Mouse (Mus musculus) intestine, embryonic 14.5 days (tissue): Measurements from ENCODE around the gene Itga2b. TPM values are rescaled to one million over a fixed set of nuclear protein-coding genes. Genes with fewer than 3 reads are reported as not detected.

Experiments used
- ATAC-seq: fragments of 200-750 bp; cut with Nextera tagmentation; replicated peaks from 2 replicates; pipeline ENCODE4 v1.8.0; 2017; ENCODE audit warnings: low read depth, moderate number of reproducible peaks, moderate TSS enrichment, moderate library complexity; ENCODE audit not compliant: low FRiP score, low TSS enrichment
- DNase-seq: peaks from one replicate; pipeline ENCODE4 v3.0.0-alpha.2; 2018; ENCODE audit warnings: low spot score
- H3K27ac ChIP-seq: fragments of 300-500 bp; sonication (generic); 2 replicates; pipeline ENCODE4 v1.5.1; 2014; ENCODE audit warnings: low read depth, mild to moderate bottlenecking, control low read depth
- H3K27me3 ChIP-seq: fragments of 300-500 bp; sonication (generic); replicated peaks from 2 replicates; pipeline ENCODE4 v1.6.1; 2014; ENCODE audit warnings: low read length, control low read depth; ENCODE audit not compliant: control insufficient read depth, insufficient read depth
- H3K36me3 ChIP-seq: fragments of 300-500 bp; sonication (generic); 2 replicates; pipeline ENCODE4 v1.6.1; 2014; ENCODE audit warnings: low read length, control low read depth; ENCODE audit not compliant: control insufficient read depth, insufficient read depth
- H3K4me1 ChIP-seq: fragments of 300-500 bp; sonication (generic); replicated peaks from 2 replicates; pipeline ENCODE4 v1.6.1; 2014; ENCODE audit warnings: low read length, control low read depth, mixed read lengths; ENCODE audit not compliant: control insufficient read depth, insufficient read depth
- H3K4me2 ChIP-seq: fragments of 300-500 bp; sonication (generic); 2 replicates; pipeline ENCODE4 v1.6.1; 2014; ENCODE audit warnings: low read length
- H3K4me3 ChIP-seq: fragments of 300-500 bp; sonication (generic); 2 replicates; pipeline ENCODE4 v1.5.1; 2014; ENCODE audit warnings: low read depth, low read length, control low read depth, mixed read lengths
- H3K9ac ChIP-seq: fragments of 300-500 bp; sonication (generic); 2 replicates; pipeline ENCODE4 v1.6.1; 2014; ENCODE audit warnings: mild to moderate bottlenecking, low read length
- H3K9me3 ChIP-seq: fragments of 300-500 bp; sonication (generic); 2 replicates; pipeline ENCODE4 v1.6.1; 2016; ENCODE audit warnings: low read length, control low read depth; ENCODE audit not compliant: control insufficient read depth
- WGBS: fragments of 180-500 bp; shearing (Covaris S2); extraction: QIAGEN DNeasy Blood & Tissue Kit; methylation state at CpG from one replicate; pipeline ENCODE4 v1.1.7; 2014; 5-methylcytosine and 5-hydroxymethylcytosine counted together
- polyA plus RNA-seq: library from polyadenylated mRNA; unstranded; fragments of >200 nt; fragmentation: Nextera tagmentation; extraction: Ambion mirVana; gene quantifications from 2 replicates; pipeline ENCODE4 v1.2.1, GENCODE M21; 2014

The Itga2b gene
- polyA plus RNA-seq, 1 experiment from 2014 or later: 6.4 TPM

- H3K27me3 ChIP-seq: peaks cover 4% of the 10 kb centered on the region; the same call in 1 of the 2 replicates
- no peak overlapping the region for H3K9ac ChIP-seq
- 13% methylated on average over 8 of the region's 8 CpGs for WGBS
- no peak overlapping the region for H3K4me2 ChIP-seq
- DNase-seq: no peak
- no peaks in the 10 kb centered on the region for H3K9me3 ChIP-seq
- H3K27ac ChIP-seq: no peak overlapping the region
- H3K4me1 ChIP-seq: peaks cover 37% of the 10 kb centered on the region
- H3K4me3 ChIP-seq: no peak overlapping the region
- no peak for ATAC-seq
- no peaks in the 10 kb centered on the region for H3K36me3 ChIP-seq
Observed at GRCm38 (mm10) chr11:102448327-102448726, 21.6 kb downstream of the Itga2b start.

DNA sequence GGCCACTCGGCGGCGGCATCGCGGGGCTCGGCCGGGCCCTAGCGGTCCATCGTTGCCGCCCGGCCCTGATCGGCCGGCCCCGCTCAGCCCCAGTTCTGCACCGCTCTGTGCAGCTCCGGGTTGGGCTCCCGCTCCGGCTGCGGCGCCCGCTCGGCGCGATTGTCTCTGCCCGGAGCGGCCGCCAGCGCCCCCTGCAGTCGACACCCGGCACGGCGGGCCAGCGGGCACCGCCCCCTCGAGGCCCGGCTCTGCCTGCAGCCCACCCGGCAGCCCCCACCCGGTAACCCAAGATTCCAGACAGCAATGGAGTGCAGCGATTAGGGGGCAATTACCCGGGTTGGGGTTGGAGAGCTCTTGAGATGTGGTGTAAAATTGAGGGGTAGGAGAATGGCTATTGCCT, 22.4 kb downstream of the Itga2b start, which contains the start of gene Fam171a2:
Fam171a2 (minus strand) TSS at position 186 of the 400 bp plus-strand sequence.
- peak; percentile 95 for DNase-seq
- peaks cover 2% of the 10 kb centered on the region; the same call in 1 of the 2 replicates for H3K36me3 ChIP-seq
- H3K4me3 ChIP-seq: peak within 1 kb of the TSS; percentile 86
- H3K9ac ChIP-seq: peak within 1 kb of the TSS; percentile 94
- H3K4me1 ChIP-seq: peaks cover 37% of the 10 kb centered on the region
- H3K9me3 ChIP-seq: no peaks in the 10 kb centered on the region
- H3K4me2 ChIP-seq: peak within 1 kb of the TSS; percentile 75
- peaks cover 4% of the 10 kb centered on the region; the same call in 1 of the 2 replicates for H3K27me3 ChIP-seq
- peak; percentile 72; the same call in 1 of the 2 replicates for ATAC-seq
- 0% methylated on average over 33 of the region's 40 CpGs for WGBS
- H3K27ac ChIP-seq: peak within 1 kb of the TSS; percentile 90

DNA sequence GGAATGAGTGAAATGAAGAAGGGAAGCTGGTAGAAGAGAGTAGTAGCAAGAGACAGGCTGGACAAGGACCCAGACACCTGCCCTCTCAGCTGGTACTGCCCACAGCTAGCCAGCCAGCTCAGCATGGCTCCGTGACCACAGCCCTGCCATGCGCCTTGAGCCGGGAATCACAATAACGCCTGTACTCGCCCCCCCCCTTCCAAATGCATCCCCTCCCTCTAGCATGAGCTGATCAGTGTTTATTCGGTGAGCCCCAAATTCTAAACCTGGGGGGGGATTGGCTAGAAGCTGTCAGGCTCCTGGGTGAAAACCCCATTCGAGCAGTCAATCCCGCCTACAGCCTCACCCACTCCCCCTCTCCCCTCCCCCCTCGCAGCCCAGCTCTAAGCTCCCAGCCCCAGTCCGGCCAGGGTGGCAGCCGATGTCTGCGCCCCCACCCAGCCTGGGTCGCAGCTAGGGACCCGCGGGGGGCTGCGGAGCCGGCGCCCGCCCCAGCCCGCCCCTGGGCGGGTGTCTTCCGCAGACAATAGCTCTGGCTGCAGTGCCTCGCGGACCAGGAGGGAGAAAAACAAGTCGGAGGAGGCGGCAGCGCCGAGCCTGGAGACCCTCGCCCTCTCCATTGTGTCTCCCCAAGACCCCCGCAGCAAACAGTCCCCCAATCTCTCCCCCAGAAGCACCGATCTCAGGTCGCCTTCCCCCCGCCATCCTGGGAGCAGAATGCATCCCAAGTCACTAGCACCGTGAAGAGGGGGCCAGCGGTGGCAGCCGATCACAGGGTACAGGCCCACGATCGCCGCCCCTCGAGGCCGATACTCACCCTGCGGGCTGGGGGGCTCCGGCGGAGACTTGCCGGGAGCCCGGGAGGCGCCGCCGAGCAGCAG, 23.1 kb downstream of the Itga2b start:
- H3K36me3 ChIP-seq: peaks cover 9% of the 10 kb centered on the region; the same call in 1 of the 2 replicates
- peak overlapping the region; percentile 75 for H3K4me2 ChIP-seq
- H3K4me3 ChIP-seq: peak overlapping the region; percentile 86
- peak overlapping the region; percentile 90 for H3K27ac ChIP-seq
- 2% methylated on average over 47 of the region's 49 CpGs for WGBS
- peak overlapping the region; percentile 94 for H3K9ac ChIP-seq
- H3K27me3 ChIP-seq: peaks cover 4% of the 10 kb centered on the region; the same call in 1 of the 2 replicates
- peaks cover 37% of the 10 kb centered on the region for H3K4me1 ChIP-seq
- DNase-seq: peak; percentile 83
- H3K9me3 ChIP-seq: no peaks in the 10 kb centered on the region
- peak; percentile 48 for ATAC-seq

- Histone ChIP-seq H3K4me3 (peak overlapping the region; percentile 86), H3K9me3 (no peaks in the 10 kb centered on the region), H3K4me2 (peak overlapping the region; percentile 75), H3K4me1 (peaks cover 37% of the 10 kb centered on the region), H3K27ac (peak overlapping the region; percentile 90), H3K9ac (peak overlapping the region; percentile 94; the same call in 1 of the 2 replicates), H3K27me3 (peaks cover 4% of the 10 kb centered on the region; the same call in 1 of the 2 replicates), H3K36me3 (peaks cover 17% of the 10 kb centered on the region; the same call in 1 of the 2 replicates)
- DNase-seq: no peak
- 17% methylated on average over 7 of the region's 7 CpGs for WGBS
- peak; percentile 33 for ATAC-seq
Observed at GRCm38 (mm10) chr11:102445891-102446361, 24.0 kb downstream of the Itga2b start.

DNA sequence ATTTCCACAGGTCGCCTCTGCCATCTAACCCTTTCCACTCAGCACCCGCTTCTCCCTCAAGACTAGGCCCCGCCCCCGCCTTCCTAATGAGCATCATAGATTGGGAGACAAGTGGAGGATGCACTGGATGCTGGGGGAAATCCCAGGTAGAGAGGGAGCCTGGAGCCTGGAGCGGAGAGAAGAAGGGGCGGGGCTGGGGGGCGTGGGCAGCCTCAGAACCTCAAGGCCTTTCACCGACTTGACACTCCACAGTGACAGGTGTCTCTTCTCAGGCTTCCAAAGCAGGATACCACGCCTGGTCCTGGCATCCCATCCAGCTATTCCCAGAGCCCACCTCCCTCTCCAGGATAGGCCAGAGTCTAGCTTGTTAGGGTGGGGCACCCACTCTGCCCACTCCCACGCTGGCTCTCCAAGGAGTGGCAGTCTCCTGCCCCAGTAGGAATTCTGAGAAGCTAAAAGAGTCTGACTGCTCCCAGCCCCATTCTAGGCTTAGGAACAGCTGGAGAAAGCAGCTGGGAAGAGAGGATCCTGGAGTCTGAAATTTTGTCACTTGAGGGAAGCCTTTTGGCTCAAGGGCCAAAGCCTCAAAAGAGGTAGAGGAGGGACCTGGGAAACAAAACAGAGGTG, 24.5 kb downstream of the Itga2b start:
- no peak overlapping the region for H3K9ac ChIP-seq
- H3K4me1 ChIP-seq: peaks cover 37% of the 10 kb centered on the region
- H3K27me3 ChIP-seq: peaks cover 4% of the 10 kb centered on the region; the same call in 1 of the 2 replicates
- DNase-seq: peak; percentile 83
- peak overlapping the region; percentile 75 for H3K4me2 ChIP-seq
- peak overlapping the region; percentile 90 for H3K27ac ChIP-seq
- WGBS: 13% methylated on average over 10 of the region's 10 CpGs
- peaks cover 20% of the 10 kb centered on the region; the same call in 1 of the 2 replicates for H3K36me3 ChIP-seq
- ATAC-seq: peak; percentile 48
- H3K4me3 ChIP-seq: peak overlapping the region; percentile 86; the same call in 1 of the 2 replicates
- no peaks in the 10 kb centered on the region for H3K9me3 ChIP-seq

DNA sequence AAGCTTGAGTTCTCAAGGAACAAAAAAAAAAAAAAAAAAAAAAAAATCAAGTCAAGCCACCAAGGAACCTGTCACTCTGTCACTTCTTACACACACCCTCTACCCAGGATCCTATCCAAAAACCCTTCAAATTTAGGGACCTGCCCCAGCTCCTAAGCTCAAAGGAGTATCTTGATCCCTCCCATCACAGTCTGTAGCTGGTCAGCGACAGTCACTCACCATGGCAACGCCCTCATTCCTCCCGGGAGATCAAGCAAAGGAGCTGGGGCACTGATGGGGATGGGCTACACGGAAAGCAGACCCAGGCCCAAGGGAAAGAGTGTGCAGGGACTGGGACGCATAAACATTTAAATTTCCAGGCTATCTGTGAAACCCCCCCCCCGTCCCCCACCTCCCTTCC, 25.1 kb downstream of the Itga2b start:
- no peak overlapping the region; the same call in 1 of the 2 replicates for H3K27ac ChIP-seq
- H3K36me3 ChIP-seq: peaks cover 26% of the 10 kb centered on the region
- H3K4me1 ChIP-seq: peaks cover 37% of the 10 kb centered on the region
- no peak for ATAC-seq
- H3K27me3 ChIP-seq: no peaks in the 10 kb centered on the region; the same call in 1 of the 2 replicates
- no peak overlapping the region for H3K4me3 ChIP-seq
- H3K4me2 ChIP-seq: peak overlapping the region; percentile 75
- DNase-seq: no peak
- WGBS: 18% methylated on average over 6 of the region's 6 CpGs
- H3K9ac ChIP-seq: no peak overlapping the region
- H3K9me3 ChIP-seq: no peaks in the 10 kb centered on the region

DNA sequence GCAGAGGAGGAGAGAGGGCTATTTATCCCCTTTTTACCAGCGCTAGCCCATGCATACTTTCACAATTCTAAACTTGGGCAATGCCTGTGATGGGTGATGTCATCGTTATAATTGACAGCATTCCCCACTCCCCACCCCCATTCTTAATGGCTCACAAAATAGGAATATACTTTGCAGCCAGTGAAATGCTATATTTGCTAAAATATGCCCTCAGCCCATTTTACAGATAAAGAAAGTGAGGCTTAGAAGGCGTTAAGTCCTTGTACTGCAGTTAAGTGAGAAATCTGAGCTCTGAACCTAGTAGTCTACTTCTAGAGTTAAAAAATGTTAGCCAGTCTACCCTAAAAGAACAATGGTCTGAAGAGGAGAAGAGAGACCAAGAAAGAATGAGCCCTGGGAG, 25.6 kb downstream of the Itga2b start:
- Histone ChIP-seq H3K36me3 (peaks cover 31% of the 10 kb centered on the region), H3K4me1 (peaks cover 35% of the 10 kb centered on the region), H3K27me3 (no peaks in the 10 kb centered on the region), H3K27ac (no peak overlapping the region), H3K9ac (no peak overlapping the region), H3K4me3 (no peak overlapping the region), H3K4me2 (no peak overlapping the region), H3K9me3 (no peaks in the 10 kb centered on the region)
- 77% methylated on average over 3 of the region's 3 CpGs for WGBS
- DNase-seq: no peak
- ATAC-seq: no peak

- 80% methylated on average over 8 of the region's 12 CpGs for WGBS
- no peak overlapping the region for H3K27ac ChIP-seq
- no peak overlapping the region for H3K9ac ChIP-seq
- no peak overlapping the region for H3K4me3 ChIP-seq
- peaks cover 34% of the 10 kb centered on the region for H3K4me1 ChIP-seq
- ATAC-seq (no peak), DNase-seq (no peak)
- no peak overlapping the region for H3K4me2 ChIP-seq
- no peaks in the 10 kb centered on the region for H3K9me3 ChIP-seq
- peaks cover 36% of the 10 kb centered on the region for H3K36me3 ChIP-seq
- 0 out of 2 replicates have a peak, but pooled peaks cover 2% of the 10 kb centered on the region for H3K27me3 ChIP-seq
Observed at GRCm38 (mm10) chr11:102443740-102444139, 26.2 kb downstream of the Itga2b start.
